Mouse (Mus musculus) liver, embryonic 14 days (tissue): ENCODE results near the gene Brd3os. TPM values are rescaled to one million over a fixed set of nuclear protein-coding genes. Genes with fewer than 3 reads are reported as not detected.

ENCODE experiments used
- polyA plus RNA-seq: library from polyadenylated mRNA; depleted of rRNA; stranded (reverse); fragments of >200 nt; gene quantifications from 2 replicates; pipeline ENCODE4 v1.2.3, GENCODE M21; 2012; rRNA removed

Gene Brd3os
- 0.32 and 0.36 TPM in 2 replicates for polyA plus RNA-seq

DNA sequence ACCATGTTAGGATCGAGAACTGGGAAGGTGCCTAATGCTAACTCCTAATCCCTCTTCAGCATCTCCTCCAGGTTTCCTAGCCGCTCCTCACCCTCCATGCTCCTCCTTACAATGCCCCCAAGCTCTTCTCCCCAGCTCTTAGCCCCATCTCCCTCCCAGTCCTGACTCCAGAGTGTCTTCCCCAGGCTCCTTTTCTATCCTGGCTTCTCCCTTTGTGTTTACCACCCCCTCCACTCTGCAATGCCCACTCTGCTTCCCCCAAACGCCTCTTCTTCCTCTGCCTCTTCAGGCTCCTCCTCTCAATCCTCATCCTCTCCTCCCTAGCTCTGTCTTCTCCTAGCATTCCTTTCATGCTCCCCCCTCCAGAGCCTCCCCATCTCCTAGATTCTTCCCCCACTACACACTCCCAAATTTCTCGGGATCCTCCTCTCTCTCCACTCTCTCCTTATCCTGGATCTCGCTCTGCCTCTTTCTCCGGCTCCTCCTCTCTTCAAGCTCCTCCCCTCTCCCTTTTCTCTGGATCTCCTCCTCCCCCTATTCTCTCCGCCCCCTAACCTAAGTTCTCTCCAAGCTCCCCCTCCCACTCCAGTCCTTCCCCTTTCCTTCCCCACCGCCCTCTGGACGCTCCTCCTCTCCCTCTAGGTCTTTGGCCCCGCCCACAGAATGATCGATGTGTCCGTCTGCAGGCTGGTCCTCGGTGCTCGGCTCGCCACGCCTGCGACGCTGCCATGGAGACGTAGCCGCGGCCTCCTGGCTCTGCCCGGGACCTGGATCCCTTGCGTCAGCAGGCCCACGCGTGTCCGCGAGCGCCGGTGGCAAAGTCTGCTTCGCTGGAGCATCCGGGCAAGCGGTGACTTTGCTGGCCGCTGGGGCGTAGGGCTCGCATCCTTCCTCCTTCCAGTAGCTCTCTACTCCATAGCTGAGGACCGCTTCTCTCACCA, at the start of gene Brd3os:
Gene Brd3os, plus strand, starts transcription at position 558 of the 941 bp plus-strand sequence.

DNA sequence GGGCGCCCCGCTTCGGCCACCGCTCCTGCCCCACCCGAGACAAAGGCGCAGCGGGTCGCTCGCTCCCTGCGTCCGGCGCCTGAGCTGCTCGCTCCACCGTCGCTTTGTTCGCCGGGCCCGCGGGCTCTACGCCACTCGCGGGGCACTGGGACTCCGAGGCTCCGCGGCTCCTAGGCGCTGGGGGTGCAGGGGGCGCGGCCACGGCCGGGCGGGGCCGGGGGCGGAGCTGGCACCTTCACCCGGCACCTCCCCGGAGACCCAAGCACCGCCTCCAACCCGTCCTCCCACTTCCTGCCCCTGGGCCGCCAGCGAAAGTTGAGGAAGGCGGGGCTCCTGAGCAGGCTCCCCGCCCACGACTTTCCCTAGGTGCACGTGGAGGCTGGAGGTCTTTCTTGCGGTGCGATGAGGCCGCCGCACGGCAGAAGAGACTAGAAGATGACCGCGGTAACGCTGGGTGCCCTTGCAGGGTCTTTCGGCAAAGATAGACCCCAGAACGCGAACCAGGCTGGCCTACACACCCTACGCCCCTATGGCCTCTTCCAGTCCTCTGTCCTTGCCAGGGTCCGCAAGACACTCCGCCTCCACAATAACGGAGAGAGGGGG, 15.2 kb upstream of the Brd3os start, which contains the start of gene Vav2:
Gene Vav2, minus strand, starts transcription at position 179 of the 603 bp plus-strand sequence.

Other genes starting within 250 kb of the Brd3os start
- 22.1 and 22.4 TPM in 2 replicates for gene Sardh, start 194.0 kb upstream of the Brd3os start, polyA plus RNA-seq
- 5.6 and 5.7 TPM in 2 replicates for gene Vav2, start 15.3 kb upstream of the Brd3os start, polyA plus RNA-seq
- 8.7 and 9.7 TPM in 2 replicates for gene Brd3, start 65.3 kb downstream of the Brd3os start, polyA plus RNA-seq
- gene Wdr5, start 72.8 kb downstream of the Brd3os start, polyA plus RNA-seq: 24.1 and 28.5 TPM in 2 replicates
- gene Rxra, start 234.1 kb downstream of the Brd3os start, polyA plus RNA-seq: 6.5 and 7.5 TPM in 2 replicates